Mouse (Mus musculus): Measurements from ENCODE around the gene Faap24. TPM values are rescaled to one million over a fixed set of nuclear protein-coding genes. Genes with fewer than 3 reads are reported as not detected.

The Faap24 gene
- polyA plus RNA-seq, 1 experiment: 4.3 TPM

GRCm38 (mm10) chr7:35395734-35396456 is 741 bp downstream of the Faap24 start:
- DNase-seq: peak; percentile 35
- Histone ChIP-seq H3K27me3 (ENCODE audit: control insufficient read depth, insufficient read depth, low read length) (no peaks in the 10 kb centered on the region), H3K27ac (ENCODE audit: insufficient read depth, low read length) (no peak overlapping the region), H3K4me1 (ENCODE audit: control insufficient read depth, insufficient read depth, low read length) (peaks cover 6% of the 10 kb centered on the region; the same call in 1 of the 2 replicates), H3K4me3 (replicated peaks; ENCODE audit: insufficient read depth, low read depth, low read length) (peak overlapping the region; percentile 96)
- TF ChIP-seq CTCF (IDR thresholded peaks at IDR 0.05; ENCODE audit: borderline replicate concordance, insufficient read depth, low read depth, low read length): no peak
- TF ChIP-seq POLR2A (IDR thresholded peaks at IDR 0.05; ENCODE audit: borderline replicate concordance, insufficient read depth, low read length): no peak
- 12% methylated on average over 17 of the region's 17 CpGs for WGBS

DNA sequence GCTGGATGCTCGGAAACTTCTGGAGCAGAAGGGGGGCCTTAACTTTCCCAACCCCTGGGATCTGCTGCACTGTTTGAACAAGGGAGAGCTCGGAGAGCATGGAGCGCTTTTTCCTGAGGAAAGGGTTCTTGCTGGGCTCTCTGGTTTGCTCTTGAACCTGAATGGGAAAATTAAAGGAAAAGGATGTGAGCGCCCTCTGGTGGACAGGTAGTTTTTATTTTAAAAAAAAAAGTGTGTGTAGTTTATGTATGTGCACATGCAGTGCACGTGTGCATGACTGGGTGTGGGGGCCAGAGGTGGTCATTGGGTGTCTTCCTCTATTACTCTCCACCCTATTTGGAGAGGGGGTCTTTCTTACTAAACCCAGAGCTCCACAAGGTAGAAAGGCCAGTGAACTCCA is 3.7 kb downstream of the Faap24 start:
- H3K27ac ChIP-seq (ENCODE audit: insufficient read depth, low read length): no peak overlapping the region
- H3K27me3 ChIP-seq (ENCODE audit: control insufficient read depth, insufficient read depth, low read length): no peaks in the 10 kb centered on the region
- no peak overlapping the region for H3K4me3 ChIP-seq (replicated peaks; ENCODE audit: insufficient read depth, low read depth, low read length)
- TF ChIP-seq POLR2A (IDR thresholded peaks at IDR 0.05; ENCODE audit: borderline replicate concordance, insufficient read depth, low read length) (no peak), CTCF (IDR thresholded peaks at IDR 0.05; ENCODE audit: borderline replicate concordance, insufficient read depth, low read depth, low read length) (no peak)
- WGBS: 53% methylated on average over 5 of the region's 5 CpGs
- H3K4me1 ChIP-seq (ENCODE audit: control insufficient read depth, insufficient read depth, low read length): peaks cover 4% of the 10 kb centered on the region; the same call in 1 of the 2 replicates
- DNase-seq: peak in 1 of 2 experiments; percentile 27

- TF ChIP-seq CTCF (IDR thresholded peaks at IDR 0.05; ENCODE audit: borderline replicate concordance, insufficient read depth, low read depth, low read length): no peak
- no peak for TF ChIP-seq POLR2A (IDR thresholded peaks at IDR 0.05; ENCODE audit: borderline replicate concordance, insufficient read depth, low read length)
- 60% methylated on average over 6 of the region's 6 CpGs for WGBS
- no peak for DNase-seq
- Histone ChIP-seq H3K4me1 (ENCODE audit: control insufficient read depth, insufficient read depth, low read length) (no peaks in the 10 kb centered on the region), H3K27ac (ENCODE audit: insufficient read depth, low read length) (no peak overlapping the region), H3K4me3 (replicated peaks; ENCODE audit: insufficient read depth, low read depth, low read length) (no peak overlapping the region), H3K27me3 (ENCODE audit: control insufficient read depth, insufficient read depth, low read length) (no peaks in the 10 kb centered on the region)
Measured at GRCm38 (mm10) chr7:35388694-35389093, 7.9 kb downstream of the Faap24 start.

- TF ChIP-seq POLR2A (IDR thresholded peaks at IDR 0.05; ENCODE audit: borderline replicate concordance, insufficient read depth, low read length) (no peak), CTCF (IDR thresholded peaks at IDR 0.05; ENCODE audit: borderline replicate concordance, insufficient read depth, low read depth, low read length) (0 out of 2 replicates have a peak, but pooled peaks have one; percentile 15)
- no peak for DNase-seq
- H3K4me1 ChIP-seq (ENCODE audit: control insufficient read depth, insufficient read depth, low read length): no peaks in the 10 kb centered on the region
- WGBS: 60% methylated on average over 6 of the region's 6 CpGs
- no peaks in the 10 kb centered on the region for H3K27me3 ChIP-seq (ENCODE audit: control insufficient read depth, insufficient read depth, low read length)
- H3K4me3 ChIP-seq (replicated peaks; ENCODE audit: insufficient read depth, low read depth, low read length): no peak overlapping the region
- no peak overlapping the region for H3K27ac ChIP-seq (ENCODE audit: insufficient read depth, low read length)
Measured at GRCm38 (mm10) chr7:35386525-35386952, 10.1 kb downstream of the Faap24 start.

GRCm38 (mm10) chr7:35382706-35383353 is 13.8 kb downstream of the Faap24 start:
- Histone ChIP-seq H3K27me3 (ENCODE audit: control insufficient read depth, insufficient read depth, low read length) (no peaks in the 10 kb centered on the region), H3K27ac (ENCODE audit: insufficient read depth, low read length) (no peak overlapping the region), H3K4me3 (replicated peaks; ENCODE audit: insufficient read depth, low read depth, low read length) (no peak overlapping the region), H3K4me1 (ENCODE audit: control insufficient read depth, insufficient read depth, low read length) (no peaks in the 10 kb centered on the region)
- WGBS: 62% methylated on average over 2 of the region's 2 CpGs
- DNase-seq: no peak
- TF ChIP-seq CTCF (IDR thresholded peaks at IDR 0.05; ENCODE audit: borderline replicate concordance, insufficient read depth, low read depth, low read length) (no peak), POLR2A (IDR thresholded peaks at IDR 0.05; ENCODE audit: borderline replicate concordance, insufficient read depth, low read length) (no peak)

- no peak for DNase-seq
- H3K4me3 ChIP-seq (replicated peaks; ENCODE audit: insufficient read depth, low read depth, low read length): no peak overlapping the region
- WGBS: 71% methylated on average over 15 of the region's 16 CpGs
Measured at GRCm38 (mm10) chr7:35381861-35382260, 14.8 kb downstream of the Faap24 start.

DNA sequence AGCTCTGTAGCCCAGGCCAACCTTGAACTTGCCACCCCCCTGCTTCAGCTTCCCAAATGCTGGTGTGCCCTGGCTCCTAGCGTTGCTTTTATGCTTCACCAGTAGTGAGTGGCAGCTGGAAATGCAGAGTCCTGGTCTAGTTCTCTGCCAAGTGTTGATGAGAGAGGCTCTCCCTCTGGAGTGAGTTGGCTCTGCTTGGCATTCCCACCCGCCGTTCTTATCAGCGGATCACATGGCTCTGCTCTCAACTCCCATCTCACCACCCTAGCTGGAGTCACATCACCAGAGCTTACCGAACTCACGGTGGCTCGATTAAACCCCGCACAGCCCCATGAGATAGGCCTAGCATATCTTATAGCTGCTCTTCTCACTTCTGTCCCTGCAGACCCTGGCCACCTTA is 16.3 kb downstream of the Faap24 start:
- 53% methylated on average over 8 of the region's 8 CpGs for WGBS
- Histone ChIP-seq H3K27ac (ENCODE audit: insufficient read depth, low read length) (no peak overlapping the region), H3K27me3 (ENCODE audit: control insufficient read depth, insufficient read depth, low read length) (no peaks in the 10 kb centered on the region), H3K4me3 (replicated peaks; ENCODE audit: insufficient read depth, low read depth, low read length) (no peak overlapping the region), H3K4me1 (ENCODE audit: control insufficient read depth, insufficient read depth, low read length) (peaks cover 8% of the 10 kb centered on the region)
- DNase-seq: no peak
- no peak for TF ChIP-seq CTCF (IDR thresholded peaks at IDR 0.05; ENCODE audit: borderline replicate concordance, insufficient read depth, low read depth, low read length)
- TF ChIP-seq POLR2A (IDR thresholded peaks at IDR 0.05; ENCODE audit: borderline replicate concordance, insufficient read depth, low read length): no peak

More at GRCm38 (mm10) chr7:35381861-35382260, 14.8 kb downstream of the Faap24 start:
- H3K27ac ChIP-seq (ENCODE audit: insufficient read depth, low read length): no peak overlapping the region
- TF ChIP-seq POLR2A (IDR thresholded peaks at IDR 0.05; ENCODE audit: borderline replicate concordance, insufficient read depth, low read length) (no peak), CTCF (IDR thresholded peaks at IDR 0.05; ENCODE audit: borderline replicate concordance, insufficient read depth, low read depth, low read length) (no peak)
- H3K4me1 ChIP-seq (ENCODE audit: control insufficient read depth, insufficient read depth, low read length): peaks cover 3% of the 10 kb centered on the region; the same call in 1 of the 2 replicates
- H3K27me3 ChIP-seq (ENCODE audit: control insufficient read depth, insufficient read depth, low read length): no peaks in the 10 kb centered on the region
